Mouse (Mus musculus): ENCODE measurements around the gene Mks1. TPM values are rescaled to one million over a fixed set of nuclear protein-coding genes. Genes with fewer than 3 reads are reported as not detected.

Mks1 gene
- 10 to 100 TPM in 16 of 26 experiments, 1 to 10 TPM in 10; 1.2 to 36.3 (median 15.9) TPM for total RNA-seq (2018; cell fraction: chromatin; rRNA removed)
- total RNA-seq (2018; cell fraction: cytosol; rRNA removed): 1 to 10 TPM; 1.1 to 4.6 (median 2.7) TPM
- total RNA-seq (2018; cell fraction: nucleus; rRNA removed): 10 to 100 TPM in 10 of 26 experiments, 1 to 10 TPM in 16; 1.4 to 30.9 (median 8.3) TPM
- polyA plus RNA-seq (2018): 2.1 to 3.5 TPM (median 3.2 TPM) in 3 replicates

GRCm38 (mm10) chr11:87852690-87853596, at the start of gene Mks1:
Gene Mks1 (plus strand): TSS chr11:87853215.
- peak within 1 kb of the TSS; percentile 42 for H3K27ac ChIP-seq

GRCm38 (mm10) chr11:87805448-87805847, 47.6 kb upstream of the Mks1 start:
- 69% methylated on average over 1 of the region's 1 CpGs for WGBS (ENCODE audit: missing documents)
- Histone ChIP-seq H3K36me3 (ENCODE audit: inconsistent target) (no peaks in the 10 kb centered on the region), H3K27ac (no peak overlapping the region), H3K4me3 (ENCODE audit: inconsistent target) (no peak overlapping the region), H3K79me2 (ENCODE audit: inconsistent target) (no peaks in the 10 kb centered on the region)

More at GRCm38 (mm10) chr11:87852690-87853596, at the start of gene Mks1:
- Histone ChIP-seq H3K4me3 (ENCODE audit: inconsistent target) (peak within 1 kb of the TSS; percentile 59), H3K79me2 (ENCODE audit: inconsistent target) (no peaks in the 10 kb centered on the region), H3K36me3 (ENCODE audit: inconsistent target) (no peaks in the 10 kb centered on the region)
- WGBS (ENCODE audit: missing documents): 3% methylated on average over 40 of the region's 40 CpGs

- Histone ChIP-seq H3K79me2 (ENCODE audit: inconsistent target) (no peaks in the 10 kb centered on the region), H3K4me3 (ENCODE audit: inconsistent target) (no peak overlapping the region), H3K36me3 (ENCODE audit: inconsistent target) (no peaks in the 10 kb centered on the region), H3K27ac (no peak overlapping the region)
- 96% methylated on average over 5 of the region's 6 CpGs for WGBS (ENCODE audit: missing documents)
Measured at GRCm38 (mm10) chr11:87807433-87807832, 45.6 kb upstream of the Mks1 start.

- Histone ChIP-seq H3K79me2 (ENCODE audit: inconsistent target) (no peaks in the 10 kb centered on the region), H3K36me3 (ENCODE audit: inconsistent target) (no peaks in the 10 kb centered on the region), H3K27ac (no peak overlapping the region), H3K4me3 (ENCODE audit: inconsistent target) (no peak overlapping the region)
- 20% methylated on average over 7 of the region's 7 CpGs for WGBS (ENCODE audit: missing documents)
Measured at GRCm38 (mm10) chr11:87808236-87808635, 44.8 kb upstream of the Mks1 start.

- Histone ChIP-seq H3K79me2 (ENCODE audit: inconsistent target) (no peaks in the 10 kb centered on the region), H3K27ac (no peak overlapping the region), H3K36me3 (ENCODE audit: inconsistent target) (no peaks in the 10 kb centered on the region), H3K4me3 (ENCODE audit: inconsistent target) (no peak overlapping the region)
- 4% methylated on average over 3 of the region's 4 CpGs for WGBS (ENCODE audit: missing documents)
Measured at GRCm38 (mm10) chr11:87811396-87811795, 41.6 kb upstream of the Mks1 start.

- H3K4me3 ChIP-seq (ENCODE audit: inconsistent target): no peak overlapping the region
- H3K27ac ChIP-seq: no peak overlapping the region
- no peaks in the 10 kb centered on the region for H3K36me3 ChIP-seq (ENCODE audit: inconsistent target)
- no peaks in the 10 kb centered on the region for H3K79me2 ChIP-seq (ENCODE audit: inconsistent target)
- 72% methylated on average over 8 of the region's 8 CpGs for WGBS (ENCODE audit: missing documents)
Measured at GRCm38 (mm10) chr11:87814831-87815230, 38.2 kb upstream of the Mks1 start.

GRCm38 (mm10) chr11:87816707-87817442, 36.1 kb upstream of the Mks1 start:
- Histone ChIP-seq H3K79me2 (ENCODE audit: inconsistent target) (no peaks in the 10 kb centered on the region), H3K4me3 (ENCODE audit: inconsistent target) (no peak overlapping the region; the same call in 1 of the 2 replicates), H3K36me3 (ENCODE audit: inconsistent target) (no peaks in the 10 kb centered on the region), H3K27ac (no peak overlapping the region)
- WGBS (ENCODE audit: missing documents): 6% methylated on average over 31 of the region's 31 CpGs

- no peaks in the 10 kb centered on the region for H3K36me3 ChIP-seq (ENCODE audit: inconsistent target)
- no peaks in the 10 kb centered on the region for H3K79me2 ChIP-seq (ENCODE audit: inconsistent target)
- 39% methylated on average over 4 of the region's 4 CpGs for WGBS (ENCODE audit: missing documents)
- H3K27ac ChIP-seq: no peak overlapping the region
- no peak overlapping the region; the same call in 1 of the 2 replicates for H3K4me3 ChIP-seq (ENCODE audit: inconsistent target)
Measured at GRCm38 (mm10) chr11:87817443-87817773, 35.6 kb upstream of the Mks1 start.

GRCm38 (mm10) chr11:87821502-87821901, 31.5 kb upstream of the Mks1 start:
- H3K36me3 ChIP-seq (ENCODE audit: inconsistent target): no peaks in the 10 kb centered on the region
- H3K79me2 ChIP-seq (ENCODE audit: inconsistent target): no peaks in the 10 kb centered on the region
- 90% methylated on average over 5 of the region's 5 CpGs for WGBS (ENCODE audit: missing documents)
- H3K4me3 ChIP-seq (ENCODE audit: inconsistent target): no peak overlapping the region
- no peak overlapping the region for H3K27ac ChIP-seq

- 66% methylated on average over 10 of the region's 10 CpGs for whole genome bisulfite sequencing (ENCODE audit: missing documents)
- H3K36me3 ChIP-seq (ENCODE audit: inconsistent target): no peaks in the 10 kb centered on the region
- no peak within 1 kb of the TSS for H3K27ac ChIP-seq
- no peak within 1 kb of the TSS for H3K4me3 ChIP-seq (ENCODE audit: inconsistent target)
- H3K79me2 ChIP-seq (ENCODE audit: inconsistent target): no peaks in the 10 kb centered on the region
Measured at GRCm38 (mm10) chr11:87828239-87828900, 24.6 kb upstream of the Mks1 start, which contains the start of gene Lpo. Gene Lpo (minus strand): TSS chr11:87828289.

- Histone ChIP-seq H3K36me3 (ENCODE audit: inconsistent target) (no peaks in the 10 kb centered on the region), H3K4me3 (ENCODE audit: inconsistent target) (no peak overlapping the region), H3K79me2 (ENCODE audit: inconsistent target) (no peaks in the 10 kb centered on the region), H3K27ac (no peak overlapping the region)
- WGBS (ENCODE audit: missing documents): 96% methylated on average over 8 of the region's 8 CpGs
Measured at GRCm38 (mm10) chr11:87840676-87841075, 12.3 kb upstream of the Mks1 start.

GRCm38 (mm10) chr11:87841436-87841835, 11.6 kb upstream of the Mks1 start:
- no peak overlapping the region for H3K4me3 ChIP-seq (ENCODE audit: inconsistent target)
- no peaks in the 10 kb centered on the region for H3K79me2 ChIP-seq (ENCODE audit: inconsistent target)
- WGBS (ENCODE audit: missing documents): 88% methylated on average over 3 of the region's 3 CpGs
- no peak overlapping the region for H3K27ac ChIP-seq
- H3K36me3 ChIP-seq (ENCODE audit: inconsistent target): no peaks in the 10 kb centered on the region

GRCm38 (mm10) chr11:87846968-87847600, 5.9 kb upstream of the Mks1 start:
- WGBS (ENCODE audit: missing documents): 90% methylated on average over 12 of the region's 12 CpGs

GRCm38 (mm10) chr11:87847884-87848283, 5.1 kb upstream of the Mks1 start:
- H3K79me2 ChIP-seq (ENCODE audit: inconsistent target): no peaks in the 10 kb centered on the region
- 90% methylated on average over 6 of the region's 6 CpGs for WGBS (ENCODE audit: missing documents)
- H3K27ac ChIP-seq: no peak overlapping the region
- no peak overlapping the region for H3K4me3 ChIP-seq (ENCODE audit: inconsistent target)
- H3K36me3 ChIP-seq (ENCODE audit: inconsistent target): no peaks in the 10 kb centered on the region

More at GRCm38 (mm10) chr11:87846968-87847600, 5.9 kb upstream of the Mks1 start:
- Histone ChIP-seq H3K27ac (no peak overlapping the region), H3K4me3 (ENCODE audit: inconsistent target) (no peak overlapping the region), H3K36me3 (ENCODE audit: inconsistent target) (no peaks in the 10 kb centered on the region), H3K79me2 (ENCODE audit: inconsistent target) (no peaks in the 10 kb centered on the region)

All from macrophage (primary cell).